Mouse (Mus musculus): ENCODE data around the gene Cby3.

GRCm38 (mm10) chr11:50370969-50371368, 16.7 kb downstream of the Cby3 start:
- no peak for TF ChIP-seq CTCF (IDR thresholded peaks at IDR 0.05; ENCODE audit: low read depth)
- no peak for TF ChIP-seq EP300 (IDR thresholded peaks at IDR 0.05; ENCODE audit: low read depth)

All from liver, postnatal 0 days (tissue).